Mouse (Mus musculus): ENCODE measurements at regions not wholly inside any gene's neighbourhood (a gene's known extent, or its start where the extent isn't known, plus 50 kb on each side); places are given as distances from the start of the nearest gene placed in this dataset.
"Not testable (repeated sequence)": the region's sequence is repeated elsewhere in the genome, so short reads cannot be mapped to it uniquely, and the experiment has no call there.

GRCm38 (mm10) chr3:49686182-49686895 is 70.8 kb downstream of the Pcdh18 start:
- no peak for DNase-seq (ENCODE audit: extremely low spot score, low read depth, low spot score)

- no peak for DNase-seq (ENCODE audit: extremely low spot score, low read depth, low spot score)
Measured at GRCm38 (mm10) chr3:49674921-49675320, 82.2 kb downstream of the Pcdh18 start.

- DNase-seq (ENCODE audit: extremely low spot score, low read depth, low spot score): no peak
Measured at GRCm38 (mm10) chr3:49672685-49673184, 84.4 kb downstream of the Pcdh18 start.

- no peak for DNase-seq (ENCODE audit: extremely low spot score, low read depth, low spot score)
Measured at GRCm38 (mm10) chr3:49667543-49668338, 89.4 kb downstream of the Pcdh18 start.

DNA sequence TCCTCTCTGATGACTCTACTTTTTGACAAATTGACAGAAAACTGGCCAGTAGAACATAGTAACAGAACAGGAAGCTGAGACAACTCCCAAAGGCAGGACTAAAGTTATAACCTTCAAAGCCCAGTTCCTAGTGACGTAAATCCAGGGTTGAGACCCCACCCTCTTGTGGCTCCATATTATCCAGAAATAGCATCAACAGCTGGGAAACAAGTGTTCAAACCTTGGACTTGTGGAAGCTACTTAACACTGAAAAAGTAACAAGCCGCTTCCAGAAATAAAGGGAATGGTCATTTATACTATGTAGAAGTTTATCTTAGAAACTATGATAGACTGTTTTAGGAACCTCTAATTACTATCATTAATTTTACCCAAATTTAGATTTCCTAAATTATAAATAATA is 90.6 kb downstream of the Pcdh18 start:
- DNase-seq (ENCODE audit: extremely low spot score, low read depth, low spot score): no peak

DNA sequence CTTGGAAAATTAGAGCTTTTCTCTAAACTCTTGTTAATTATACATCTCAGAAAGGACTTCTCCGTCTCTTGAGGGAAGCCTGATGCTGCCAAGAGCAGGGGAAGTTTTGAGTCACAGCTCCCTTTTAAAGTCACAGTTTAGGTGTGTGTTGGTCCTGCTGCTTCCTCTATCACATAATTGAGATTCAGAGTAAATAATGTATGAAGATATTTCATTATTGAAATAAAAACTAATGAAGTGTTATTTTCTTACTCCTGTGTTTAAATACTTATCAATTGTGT is 108.3 kb downstream of the Pcdh18 start:
- DNase-seq (ENCODE audit: extremely low spot score, low read depth, low spot score): no peak

GRCm38 (mm10) chr3:49648040-49648894 is 108.9 kb downstream of the Pcdh18 start:
- no peak for DNase-seq (ENCODE audit: extremely low spot score, low read depth, low spot score)

- DNase-seq (ENCODE audit: extremely low spot score, low read depth, low spot score): no peak
Measured at GRCm38 (mm10) chr3:49644993-49645392, 112.1 kb downstream of the Pcdh18 start.

DNA sequence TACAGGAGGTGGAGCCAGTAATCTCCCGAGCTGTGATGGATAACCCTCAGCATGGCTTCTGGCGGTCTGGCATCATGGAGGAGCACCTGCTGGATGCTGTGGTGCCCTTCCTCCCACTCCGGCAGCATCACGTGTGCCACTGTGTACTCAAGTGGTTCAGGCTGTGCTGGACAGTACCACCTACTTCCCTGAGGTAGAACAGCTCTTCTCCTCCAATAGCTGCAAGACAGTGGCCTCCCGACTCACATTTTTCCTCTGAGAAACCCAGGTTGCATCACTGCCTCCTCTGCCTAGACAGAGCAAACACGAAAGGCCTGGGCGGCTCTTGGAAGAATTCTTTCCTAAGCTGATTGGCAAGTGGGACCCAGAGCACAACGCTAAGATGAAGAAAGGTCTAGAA is 113.3 kb downstream of the Pcdh18 start:
- no peak for DNase-seq (ENCODE audit: extremely low spot score, low read depth, low spot score)

DNA sequence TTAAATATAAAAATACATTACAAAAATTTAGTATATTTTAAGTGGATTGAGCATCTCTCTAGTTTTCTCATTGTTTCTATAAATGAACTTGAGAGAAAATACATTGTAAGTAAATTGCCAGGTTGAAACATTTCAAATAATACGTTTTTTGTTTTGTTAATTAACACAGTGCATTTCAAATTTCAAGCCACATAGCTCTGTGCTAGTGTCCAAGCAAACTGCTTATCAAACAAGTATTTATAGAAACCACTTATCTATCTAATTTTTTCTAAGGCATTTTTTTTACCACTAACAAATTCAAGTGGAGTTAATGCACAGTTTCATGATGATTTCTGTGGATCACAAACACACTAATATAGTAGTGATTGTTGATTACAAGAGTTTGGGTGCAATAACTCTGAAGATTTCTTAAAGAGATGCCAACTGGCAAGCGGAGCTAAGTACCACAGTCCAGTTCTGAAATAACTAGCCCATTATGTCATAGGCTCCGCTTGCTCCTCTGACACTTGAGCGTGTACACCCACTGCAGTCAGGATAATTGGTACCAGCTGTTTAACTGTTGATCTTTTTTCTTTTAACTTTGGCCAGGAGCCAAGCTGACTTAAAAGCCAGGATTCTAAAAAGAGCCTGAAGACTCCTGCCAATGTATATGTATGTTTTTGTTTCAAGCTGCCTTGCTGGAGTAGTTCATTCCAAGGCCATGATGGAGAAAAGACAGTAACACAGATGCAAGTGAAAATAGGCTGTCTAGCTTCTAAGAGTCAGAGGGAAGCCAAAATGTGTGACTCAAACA is 115.0 kb downstream of the Pcdh18 start:
- DNase-seq (ENCODE audit: extremely low spot score, low read depth, low spot score): peak; percentile 88

- DNase-seq (ENCODE audit: extremely low spot score, low read depth, low spot score): no peak
Measured at GRCm38 (mm10) chr3:49641411-49641810, 115.7 kb downstream of the Pcdh18 start.

DNA sequence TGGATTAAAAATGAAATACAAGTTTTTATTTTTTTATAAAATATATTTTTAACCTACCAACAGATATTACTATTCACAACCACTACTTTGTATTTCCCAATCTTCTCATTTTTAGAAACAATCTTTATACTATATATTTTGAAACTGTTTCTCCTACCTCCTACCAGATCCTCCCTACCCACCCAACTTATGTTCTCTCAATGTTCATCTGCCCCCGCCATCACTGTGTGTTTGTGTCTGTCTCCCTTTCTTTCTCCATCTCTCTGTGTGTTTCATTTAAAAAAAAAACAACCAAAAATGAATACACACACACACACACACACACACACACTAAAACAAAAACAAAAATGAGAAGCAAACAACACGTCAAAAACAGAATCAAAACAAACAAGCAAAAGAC is 118.5 kb downstream of the Pcdh18 start:
- DNase-seq (ENCODE audit: extremely low spot score, low read depth, low spot score): no peak

DNA sequence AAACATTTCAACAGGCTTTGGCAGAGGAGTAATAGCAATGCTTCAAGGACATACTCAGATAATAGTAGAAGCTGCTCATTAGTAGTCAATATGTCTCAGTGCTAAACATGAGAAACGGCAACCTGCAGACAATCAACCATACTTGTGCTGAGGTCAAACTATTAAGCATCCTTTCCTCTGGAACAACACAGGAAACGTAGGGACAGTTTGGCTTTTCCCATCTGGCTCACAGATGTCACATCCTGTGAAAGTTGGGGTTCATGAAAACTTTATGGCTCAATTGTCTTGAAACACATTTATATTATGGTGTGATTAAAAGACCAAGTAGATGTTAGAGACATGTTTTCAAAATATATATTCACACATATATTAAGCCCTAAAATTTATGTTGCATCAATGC is 120.4 kb downstream of the Pcdh18 start:
- no peak for DNase-seq (ENCODE audit: extremely low spot score, low read depth, low spot score)

DNA sequence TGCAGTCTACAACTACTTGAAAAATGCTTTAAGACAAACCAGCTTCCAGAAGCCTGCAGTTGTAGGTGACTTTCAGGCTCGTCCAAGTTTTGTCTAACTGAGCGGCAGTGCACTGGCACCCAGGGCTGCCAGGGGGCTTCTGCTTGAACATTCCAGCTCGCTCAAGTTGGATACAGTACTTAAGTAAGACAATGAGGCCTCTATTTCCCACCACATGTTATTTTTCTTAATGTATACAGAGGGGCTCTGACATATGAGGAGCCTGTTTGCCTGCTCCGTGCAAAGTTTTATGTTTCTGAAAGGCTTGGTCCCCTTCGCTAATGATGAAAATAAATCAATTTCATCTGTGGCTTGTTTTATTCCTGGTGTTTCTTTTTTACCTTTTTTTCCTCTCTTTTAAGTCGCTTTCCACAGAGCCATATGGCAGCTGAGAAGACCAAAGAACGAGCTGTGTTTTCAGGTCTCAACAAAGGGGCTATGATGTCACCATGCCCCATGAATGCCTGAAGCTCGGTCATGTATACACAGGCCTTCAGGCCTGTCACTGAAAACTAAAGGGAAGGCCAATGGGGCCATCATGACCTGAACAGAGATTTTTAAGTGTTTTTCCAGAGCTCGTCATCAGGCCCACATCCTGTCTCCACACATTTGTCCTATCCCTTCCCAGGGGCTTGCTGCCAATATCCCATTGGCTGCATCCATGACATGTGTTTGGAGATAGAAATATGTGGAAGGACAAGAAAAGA is 164.2 kb downstream of the Pcdh18 start:
- DNase-seq (ENCODE audit: extremely low spot score, low read depth, low spot score): no peak

DNA sequence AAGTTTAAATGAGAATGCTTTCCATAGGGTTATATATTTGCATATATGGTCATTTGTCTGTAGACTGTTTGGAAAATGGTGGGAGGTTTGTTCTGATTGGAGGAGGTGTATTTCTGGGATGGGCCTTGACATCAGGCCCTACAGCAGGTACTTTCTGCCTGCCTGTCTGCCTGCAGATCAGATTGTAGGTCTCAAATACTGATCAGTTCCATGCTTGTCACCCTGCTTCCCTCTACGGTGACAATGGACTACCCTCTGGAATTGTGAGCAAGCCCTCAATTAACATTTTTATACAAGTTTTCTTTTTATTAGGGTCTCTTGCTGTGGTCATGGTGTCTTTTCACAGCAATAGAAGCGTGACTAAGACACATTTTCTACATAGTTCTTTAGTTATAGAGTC is 166.9 kb downstream of the Pcdh18 start:
- DNase-seq (ENCODE audit: extremely low spot score, low read depth, low spot score): no peak

GRCm38 (mm10) chr3:49586531-49587168 is 170.5 kb downstream of the Pcdh18 start:
- peak; percentile 78 for DNase-seq (ENCODE audit: extremely low spot score, low read depth, low spot score)

DNA sequence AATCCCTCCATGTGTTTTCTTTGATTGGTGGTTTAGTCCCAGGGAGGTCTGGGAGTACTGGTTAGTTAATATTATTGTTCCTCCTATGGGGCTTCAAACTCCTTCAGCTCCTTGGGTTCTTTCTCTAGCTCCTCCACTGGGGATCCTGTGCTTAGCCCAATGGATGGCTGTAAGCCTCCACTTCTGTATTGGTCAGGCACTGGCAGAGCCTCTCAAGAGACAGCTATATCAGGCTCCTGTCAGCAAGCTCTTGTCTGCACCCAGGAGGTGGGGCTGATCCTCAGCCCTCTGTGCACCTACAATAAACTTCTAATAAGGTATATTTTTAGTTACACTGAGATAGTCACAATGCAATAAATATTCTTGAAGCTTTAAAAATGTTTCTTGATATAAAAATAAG is 171.2 kb downstream of the Pcdh18 start:
- DNase-seq (ENCODE audit: extremely low spot score, low read depth, low spot score): not testable (repeated sequence)

DNA sequence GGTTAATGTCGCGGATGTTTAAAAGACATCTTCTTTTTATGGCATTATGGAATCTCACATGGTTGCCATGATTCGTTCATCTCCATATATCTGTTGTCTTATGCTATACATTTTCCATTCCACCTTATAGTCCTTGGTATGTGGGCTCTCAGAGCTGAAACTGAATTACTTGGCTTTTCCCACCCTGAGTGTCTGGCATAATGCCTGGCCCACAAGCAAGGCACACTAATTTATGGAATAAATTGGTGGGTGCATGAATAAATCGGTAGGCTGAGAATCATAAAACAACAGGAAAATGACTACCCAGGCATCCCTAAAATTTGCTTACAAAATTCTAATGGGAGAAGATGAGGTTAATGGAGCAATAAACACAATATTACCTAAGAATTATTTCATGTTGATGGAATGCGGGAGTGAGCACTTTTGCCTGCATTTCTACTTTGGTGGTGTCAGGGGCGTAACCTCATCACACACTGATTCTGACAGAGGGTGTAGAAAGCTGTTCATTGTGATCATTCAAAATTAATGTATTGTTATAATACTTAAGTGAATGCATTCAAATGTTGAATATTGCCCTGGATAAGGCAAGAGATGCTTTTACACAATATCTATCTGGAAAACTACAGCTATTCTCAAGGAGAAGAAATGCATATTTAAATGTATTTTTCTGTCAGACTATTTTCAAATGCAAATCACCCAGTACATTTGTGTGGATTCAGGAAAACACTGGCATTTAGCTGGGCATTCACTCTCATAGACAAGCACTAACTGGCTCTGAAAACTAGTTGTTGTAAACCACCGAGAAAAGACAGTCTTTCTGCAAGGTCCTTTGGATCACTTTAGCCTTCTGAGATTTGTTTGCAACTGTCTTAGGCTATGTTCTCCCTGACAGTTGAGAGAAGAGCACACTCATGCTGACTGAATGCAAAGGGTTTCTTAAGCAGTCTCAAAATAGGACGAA is 190.1 kb downstream of the Pcdh18 start:
- no peak for DNase-seq (ENCODE audit: extremely low spot score, low read depth, low spot score)

All from hindlimb bud, embryonic 11.5 days (tissue).